Mouse (Mus musculus) forebrain, embryonic 15.5 days (tissue): ENCODE data around the gene Bpifa1. TPM values are rescaled to one million over a fixed set of nuclear protein-coding genes. Genes with fewer than 3 reads are reported as not detected.
"Not testable (repeated sequence)": the region's sequence is repeated elsewhere in the genome, so short reads cannot be mapped to it uniquely, and the experiment has no call there.

Experiments used
- ATAC-seq: fragments of 200-750 bp; cut with Nextera tagmentation; replicated peaks from 2 replicates; pipeline ENCODE4 v1.8.0; 2017; ENCODE audit warnings: mild to moderate bottlenecking, moderate TSS enrichment, moderate library complexity
- H3K27ac ChIP-seq: fragments of 300-500 bp; sonication (generic); replicated peaks from 2 replicates; pipeline ENCODE4 v1.5.1; 2015; ENCODE audit warnings: mild to moderate bottlenecking, inconsistent platforms
- H3K27me3 ChIP-seq: fragments of 300-500 bp; sonication (generic); 2 replicates; pipeline ENCODE4 v1.6.1; 2015; ENCODE audit warnings: inconsistent platforms
- H3K36me3 ChIP-seq: fragments of 300-500 bp; sonication (generic); 2 replicates; pipeline ENCODE4 v1.6.1; 2015; ENCODE audit warnings: mild to moderate bottlenecking, inconsistent platforms
- H3K4me1 ChIP-seq: fragments of 300-500 bp; sonication (generic); 2 replicates; pipeline ENCODE4 v1.6.1; 2015; ENCODE audit warnings: inconsistent platforms
- H3K4me2 ChIP-seq: fragments of 300-500 bp; sonication (generic); replicated peaks from 2 replicates; pipeline ENCODE4 v1.6.1; 2015; ENCODE audit warnings: mild to moderate bottlenecking, inconsistent platforms
- H3K4me3 ChIP-seq: fragments of 300-500 bp; sonication (generic); 2 replicates; pipeline ENCODE4 v1.5.1; 2015; ENCODE audit warnings: mild to moderate bottlenecking, inconsistent platforms
- H3K9ac ChIP-seq: fragments of 300-500 bp; sonication (generic); replicated peaks from 2 replicates; pipeline ENCODE4 v1.6.1; 2015; ENCODE audit warnings: mild to moderate bottlenecking, inconsistent platforms
- H3K9me3 ChIP-seq: fragments of 300-500 bp; sonication (generic); 2 replicates; pipeline ENCODE4 v1.6.1; 2016; ENCODE audit warnings: inconsistent platforms
- WGBS: fragments of 180-500 bp; shearing (Covaris S2); methylation state at CpG from one replicate; pipeline ENCODE4 v1.1.7; 2015; ENCODE audit warnings: mixed read lengths; 5-methylcytosine and 5-hydroxymethylcytosine counted together
- polyA plus RNA-seq: library from polyadenylated mRNA; unstranded; fragments of >200 nt; fragmentation: Nextera tagmentation; extraction: Ambion mirVana; gene quantifications from 2 replicates; pipeline ENCODE4 v1.2.1, GENCODE M21; 2015

The Bpifa1 gene
- polyA plus RNA-seq, 1 experiment from 2014 or later, result not detected

- H3K27me3 ChIP-seq, H3K4me2 ChIP-seq, H3K9ac ChIP-seq, ATAC-seq, H3K9me3 ChIP-seq, H3K4me1 ChIP-seq, H3K27ac ChIP-seq, H3K4me3 ChIP-seq, H3K36me3 ChIP-seq: not testable (repeated sequence)
- WGBS, result 78% methylated on average over 4 of the region's 4 CpGs
Observed at GRCm38 (mm10) chr2:154183061-154183460, 40.4 kb downstream of the Bpifa1 start.

GRCm38 (mm10) chr2:154185319-154185718, 42.6 kb downstream of the Bpifa1 start:
- H3K4me2 ChIP-seq, result no peak overlapping the region
- H3K9me3 ChIP-seq, result no peaks in the 10 kb centered on the region
- H3K9ac ChIP-seq, result no peak overlapping the region
- no peak overlapping the region for H3K4me3 ChIP-seq
- ATAC-seq, result no peak
- H3K27me3 ChIP-seq, result no peaks in the 10 kb centered on the region
- H3K27ac ChIP-seq, result no peak overlapping the region
- H3K4me1 ChIP-seq, result no peaks in the 10 kb centered on the region
- no peaks in the 10 kb centered on the region for H3K36me3 ChIP-seq
- WGBS, result 83% methylated on average over 6 of the region's 6 CpGs

DNA sequence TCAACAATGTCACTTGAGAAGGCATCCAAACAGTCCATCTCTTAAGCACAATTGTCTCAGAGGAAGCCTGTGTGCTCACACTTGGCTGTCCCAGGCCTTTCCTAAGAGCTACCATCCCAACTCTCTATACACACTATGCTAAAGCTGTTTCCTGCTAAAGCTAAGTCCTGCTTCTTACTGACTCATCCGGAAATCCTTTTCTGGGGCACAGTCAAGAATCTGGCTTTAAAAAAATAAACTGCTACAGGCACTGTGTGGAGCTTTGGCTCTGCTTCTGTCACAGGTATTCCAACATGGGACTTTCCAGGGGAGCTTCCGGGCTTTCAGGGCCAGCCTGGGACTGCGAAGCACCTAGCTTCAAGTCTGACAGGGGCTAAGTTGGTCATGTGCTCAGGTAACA, 43.1 kb downstream of the Bpifa1 start:
- H3K4me2 ChIP-seq, result no peak overlapping the region
- no peak overlapping the region for H3K9ac ChIP-seq
- H3K27ac ChIP-seq, result no peak overlapping the region
- H3K27me3 ChIP-seq, result no peaks in the 10 kb centered on the region
- no peak overlapping the region for H3K4me3 ChIP-seq
- no peaks in the 10 kb centered on the region for H3K36me3 ChIP-seq
- no peaks in the 10 kb centered on the region for H3K4me1 ChIP-seq
- no peaks in the 10 kb centered on the region for H3K9me3 ChIP-seq
- WGBS, result 89% methylated on average over 3 of the region's 3 CpGs
- no peak for ATAC-seq

DNA sequence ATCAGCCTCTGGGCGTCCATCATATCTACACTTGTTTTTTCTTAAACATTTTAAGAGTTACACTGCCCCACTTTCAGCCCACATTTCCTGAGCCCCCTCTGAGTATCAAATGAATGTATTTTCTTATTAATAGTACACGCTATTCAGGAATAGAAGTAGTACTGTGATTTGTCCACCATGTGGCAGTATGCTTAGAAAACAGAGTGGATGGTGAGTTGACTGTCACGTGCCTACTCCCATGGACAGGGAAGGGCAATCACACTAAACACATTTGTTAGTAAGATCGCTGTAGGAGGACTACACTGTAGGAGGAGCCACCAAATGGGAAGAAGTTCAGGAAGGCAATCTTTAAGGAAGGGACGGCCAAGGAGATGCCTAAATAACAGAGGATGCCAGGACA, 44.8 kb downstream of the Bpifa1 start:
- H3K27ac ChIP-seq, result no peak overlapping the region
- no peaks in the 10 kb centered on the region for H3K4me1 ChIP-seq
- no peaks in the 10 kb centered on the region for H3K9me3 ChIP-seq
- no peak overlapping the region for H3K4me3 ChIP-seq
- H3K36me3 ChIP-seq, result no peaks in the 10 kb centered on the region
- H3K9ac ChIP-seq, result no peak overlapping the region
- no peaks in the 10 kb centered on the region for H3K27me3 ChIP-seq
- H3K4me2 ChIP-seq, result no peak overlapping the region
- ATAC-seq, result no peak
- WGBS, result 45% methylated on average over 5 of the region's 5 CpGs

DNA sequence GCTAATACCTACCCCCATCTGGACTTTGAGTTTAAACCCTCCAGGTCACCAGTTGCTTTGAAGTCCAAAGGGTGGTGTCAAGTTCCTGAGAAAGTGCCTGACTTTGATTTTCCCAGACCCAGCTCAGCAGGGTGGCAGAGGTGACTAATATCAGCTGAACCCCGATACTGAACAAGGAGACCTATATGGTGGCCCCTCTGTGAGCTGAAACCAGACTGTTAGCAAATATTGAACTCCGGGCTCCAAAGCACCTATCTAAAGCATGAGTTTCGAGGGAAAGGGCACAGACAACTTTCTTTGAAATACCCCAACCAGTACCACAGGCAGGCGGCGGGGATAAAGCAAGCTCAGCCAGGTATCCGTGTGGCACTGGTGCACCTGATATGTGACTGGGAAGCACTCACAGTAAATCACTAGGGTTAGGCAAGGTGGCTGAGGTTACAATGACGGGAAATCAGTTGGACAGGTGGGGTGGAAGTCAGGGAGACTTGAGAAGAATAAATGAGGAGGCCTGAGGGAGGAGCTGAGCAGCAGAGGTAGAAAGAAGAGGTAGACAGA, 47.3 kb downstream of the Bpifa1 start:
- 85% methylated on average over 7 of the region's 7 CpGs for WGBS
- ATAC-seq, result no peak

DNA sequence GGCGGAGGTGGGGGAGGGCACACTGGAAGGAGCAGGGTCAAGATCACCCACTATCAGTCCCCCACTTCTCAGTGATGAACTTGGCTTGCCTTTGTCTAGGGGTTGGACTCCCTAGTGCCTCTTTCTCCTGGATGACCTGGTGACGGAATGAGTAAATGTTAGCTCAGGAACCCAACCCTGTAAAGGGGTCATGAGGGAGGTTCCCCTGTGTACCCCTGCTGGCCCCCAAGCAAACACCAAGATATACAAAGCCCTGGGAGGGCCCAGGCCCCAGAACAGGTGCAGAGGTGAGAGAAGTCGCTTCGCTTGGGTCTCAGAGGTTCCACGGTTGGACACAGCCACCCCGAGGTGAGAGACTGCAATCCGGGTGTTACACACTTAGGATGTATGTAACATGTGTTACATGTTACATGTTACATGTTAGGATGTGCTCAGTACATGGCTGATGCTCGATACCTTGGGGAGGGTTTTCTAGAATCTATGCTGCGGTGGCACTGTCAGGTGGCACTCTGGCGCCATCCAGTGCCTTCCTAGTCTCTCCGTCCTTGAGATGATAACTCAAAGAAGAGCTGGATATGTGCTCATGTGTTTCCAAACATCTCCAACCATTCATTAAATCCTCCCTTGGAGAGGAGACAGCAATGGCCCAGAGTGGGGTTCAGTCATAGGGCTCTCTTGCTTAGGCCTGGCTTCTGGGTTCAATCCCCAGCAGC, 48.0 kb downstream of the Bpifa1 start, which contains the start of gene Bpifb1:
TSS of gene Bpifb1 (plus strand) at position 273 of the 713 bp plus-strand sequence.
- WGBS, result 88% methylated on average over 11 of the region's 11 CpGs
- ATAC-seq, result no peak
- H3K9ac ChIP-seq, result no peak within 1 kb of the TSS

More for the DNA sequence above, 47.3 kb downstream of the Bpifa1 start:
- no peak overlapping the region for H3K9ac ChIP-seq
- H3K4me2 ChIP-seq, result no peak overlapping the region
- no peaks in the 10 kb centered on the region for H3K4me1 ChIP-seq
- H3K27ac ChIP-seq, result no peak overlapping the region
- no peak overlapping the region for H3K4me3 ChIP-seq
- no peaks in the 10 kb centered on the region for H3K9me3 ChIP-seq
- no peaks in the 10 kb centered on the region for H3K27me3 ChIP-seq
- H3K36me3 ChIP-seq, result no peaks in the 10 kb centered on the region

GRCm38 (mm10) chr2:154192141-154192540, 49.5 kb downstream of the Bpifa1 start:
- no peak overlapping the region for H3K4me3 ChIP-seq
- no peaks in the 10 kb centered on the region for H3K4me1 ChIP-seq
- H3K9me3 ChIP-seq, result no peaks in the 10 kb centered on the region
- no peak overlapping the region for H3K27ac ChIP-seq
- WGBS, result 78% methylated on average over 2 of the region's 2 CpGs
- ATAC-seq, result no peak
- H3K9ac ChIP-seq, result no peak overlapping the region
- H3K36me3 ChIP-seq, result no peaks in the 10 kb centered on the region
- H3K4me2 ChIP-seq, result no peak overlapping the region
- no peaks in the 10 kb centered on the region for H3K27me3 ChIP-seq

More for the DNA sequence above, 48.0 kb downstream of the Bpifa1 start, which contains the start of gene Bpifb1:
- H3K4me2 ChIP-seq, result no peak within 1 kb of the TSS
- H3K27ac ChIP-seq, result no peak within 1 kb of the TSS
- H3K4me3 ChIP-seq, result no peak within 1 kb of the TSS
- H3K9me3 ChIP-seq, result no peaks in the 10 kb centered on the region
- H3K4me1 ChIP-seq, result no peaks in the 10 kb centered on the region
- H3K27me3 ChIP-seq, result no peaks in the 10 kb centered on the region
- H3K36me3 ChIP-seq, result no peaks in the 10 kb centered on the region

GRCm38 (mm10) chr2:154193071-154193470, 50.4 kb downstream of the Bpifa1 start:
- no peak overlapping the region for H3K4me2 ChIP-seq
- H3K4me1 ChIP-seq, result no peaks in the 10 kb centered on the region
- 89% methylated on average over 4 of the region's 4 CpGs for WGBS
- H3K9ac ChIP-seq, result no peak overlapping the region
- H3K36me3 ChIP-seq, result no peaks in the 10 kb centered on the region
- no peak overlapping the region for H3K27ac ChIP-seq
- no peak overlapping the region for H3K4me3 ChIP-seq
- no peak for ATAC-seq
- H3K9me3 ChIP-seq, result no peaks in the 10 kb centered on the region
- H3K27me3 ChIP-seq, result no peaks in the 10 kb centered on the region

- whole genome bisulfite sequencing, result 57% methylated on average over 5 of the region's 5 CpGs
- Histone ChIP-seq H3K27me3 (no peaks in the 10 kb centered on the region), H3K27ac (no peak overlapping the region), H3K9ac (no peak overlapping the region), H3K4me2 (no peak overlapping the region), H3K9me3 (no peaks in the 10 kb centered on the region), H3K4me3 (no peak overlapping the region), H3K4me1 (no peaks in the 10 kb centered on the region), H3K36me3 (no peaks in the 10 kb centered on the region)
- no peak for ATAC-seq
Observed at GRCm38 (mm10) chr2:154193994-154194504, 51.4 kb downstream of the Bpifa1 start.

DNA sequence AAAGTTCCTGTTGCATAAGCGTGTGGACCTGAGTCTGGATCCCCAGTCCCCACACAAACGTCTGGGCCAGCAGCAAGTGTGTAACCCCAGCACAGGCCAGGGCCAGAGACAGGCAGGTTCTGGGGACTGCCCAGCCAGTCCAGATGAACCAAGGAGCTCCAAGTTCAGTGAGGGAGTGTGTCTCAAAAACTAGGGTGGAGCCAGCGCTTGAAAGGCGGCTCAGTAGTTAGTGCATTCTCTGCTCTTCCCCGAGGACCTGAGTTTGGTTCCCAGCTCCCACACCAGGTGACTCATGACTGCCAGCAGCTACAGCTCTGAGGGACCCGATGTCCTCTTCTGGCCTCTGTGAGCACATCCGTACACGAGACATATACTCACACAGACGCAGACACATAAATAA, 54.4 kb downstream of the Bpifa1 start:
- ATAC-seq, result no peak
- H3K27me3 ChIP-seq, result no peaks in the 10 kb centered on the region
- no peak overlapping the region for H3K4me3 ChIP-seq
- H3K4me2 ChIP-seq, result no peak overlapping the region
- H3K9me3 ChIP-seq, result no peaks in the 10 kb centered on the region
- no peaks in the 10 kb centered on the region for H3K4me1 ChIP-seq
- no peaks in the 10 kb centered on the region for H3K36me3 ChIP-seq
- H3K27ac ChIP-seq, result no peak overlapping the region
- WGBS, result 93% methylated on average over 9 of the region's 9 CpGs
- no peak overlapping the region for H3K9ac ChIP-seq
